Mouse (Mus musculus) G1E (cell line): ENCODE results near the gene Rergl.

Source experiments
- CTCF ChIP-seq: IDR thresholded peaks from 2 replicates; pipeline ENCODE4 v1.5.1; 2012; ENCODE audit warnings: low read depth, low read length, inconsistent platforms, mixed read lengths
- GATA1 ChIP-seq: IDR thresholded peaks from 2 replicates; pipeline ENCODE4 v1.6.1; 2012; ENCODE audit warnings: borderline replicate concordance, low read length, inconsistent platforms, mixed read lengths

DNA sequence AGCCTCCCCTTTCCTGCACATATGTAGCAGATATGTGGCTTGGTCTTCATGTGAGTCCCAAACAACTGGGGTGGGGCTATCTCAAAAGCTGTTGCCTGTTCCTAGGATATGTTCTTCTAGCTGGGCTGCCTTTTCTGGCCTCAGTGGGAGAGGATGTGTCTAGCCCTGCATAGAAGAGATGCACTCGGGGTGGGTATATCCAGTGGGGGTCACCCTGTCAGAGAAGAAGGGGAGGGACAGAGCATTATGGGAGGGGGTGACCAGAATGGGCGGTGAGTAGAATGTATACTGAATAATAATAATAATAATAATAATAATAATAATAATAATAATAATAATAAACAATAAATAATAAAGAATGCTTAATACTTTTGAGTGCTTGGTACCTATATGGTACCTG, 57.8 kb downstream of the Rergl start:
- TF ChIP-seq CTCF (no peak), GATA1 (no peak)
